Mouse (Mus musculus): ENCODE measurements at regions not wholly inside any gene's neighbourhood (a gene's known extent, or its start where the extent isn't known, plus 50 kb on each side); places are given as distances from the start of the nearest gene placed in this dataset.

GRCm38 (mm10) chr13:115171347-115172062 is 69.7 kb upstream of the Itga1 start:
- WGBS, result 87% methylated on average over 7 of the region's 7 CpGs
- Histone ChIP-seq H3K4me1 (ENCODE audit: control insufficient read depth, insufficient read depth, low read length) (no peaks in the 10 kb centered on the region), H3K9ac (ENCODE audit: low read depth, low read length) (no peak overlapping the region), H3K27me3 (ENCODE audit: control insufficient read depth, insufficient read depth, low read depth, low read length) (no peaks in the 10 kb centered on the region), H3K27ac (ENCODE audit: low read length) (no peak overlapping the region), H3K4me3 (ENCODE audit: low read depth, low read length) (no peak overlapping the region), H3K36me3 (ENCODE audit: control insufficient read depth, insufficient read depth, low read length) (no peaks in the 10 kb centered on the region), H3K4me2 (ENCODE audit: low read length) (no peak overlapping the region), H3K9me3 (replicated peaks; ENCODE audit: control insufficient read depth, low read length, poor library complexity, severe bottlenecking) (no peaks in the 10 kb centered on the region)
- no peak for ATAC-seq

- Histone ChIP-seq H3K4me3 (ENCODE audit: low read depth, low read length) (no peak overlapping the region), H3K36me3 (ENCODE audit: control insufficient read depth, insufficient read depth, low read length) (no peaks in the 10 kb centered on the region), H3K9ac (ENCODE audit: low read depth, low read length) (no peak overlapping the region), H3K4me2 (ENCODE audit: low read length) (no peak overlapping the region), H3K27ac (ENCODE audit: low read length) (no peak overlapping the region), H3K9me3 (replicated peaks; ENCODE audit: control insufficient read depth, low read length, poor library complexity, severe bottlenecking) (no peaks in the 10 kb centered on the region), H3K4me1 (ENCODE audit: control insufficient read depth, insufficient read depth, low read length) (no peaks in the 10 kb centered on the region), H3K27me3 (ENCODE audit: control insufficient read depth, insufficient read depth, low read depth, low read length) (no peaks in the 10 kb centered on the region)
- 87% methylated on average over 3 of the region's 3 CpGs for WGBS
- no peak for ATAC-seq
Observed at GRCm38 (mm10) chr13:115165981-115166380, 64.2 kb upstream of the Itga1 start.

- Histone ChIP-seq H3K36me3 (ENCODE audit: control insufficient read depth, insufficient read depth, low read length) (no peaks in the 10 kb centered on the region), H3K27me3 (ENCODE audit: control insufficient read depth, insufficient read depth, low read depth, low read length) (no peaks in the 10 kb centered on the region), H3K4me1 (ENCODE audit: control insufficient read depth, insufficient read depth, low read length) (no peaks in the 10 kb centered on the region), H3K27ac (ENCODE audit: low read length) (no peak overlapping the region), H3K9ac (ENCODE audit: low read depth, low read length) (no peak overlapping the region), H3K4me3 (ENCODE audit: low read depth, low read length) (no peak overlapping the region), H3K4me2 (ENCODE audit: low read length) (no peak overlapping the region), H3K9me3 (replicated peaks; ENCODE audit: control insufficient read depth, low read length, poor library complexity, severe bottlenecking) (no peaks in the 10 kb centered on the region)
- no peak for ATAC-seq
- 83% methylated on average over 4 of the region's 4 CpGs for WGBS
Observed at GRCm38 (mm10) chr13:115162689-115163413, 61.1 kb upstream of the Itga1 start.

GRCm38 (mm10) chr13:115159386-115159785 is 57.6 kb upstream of the Itga1 start:
- no peak overlapping the region for H3K27ac ChIP-seq (ENCODE audit: low read length)
- H3K4me1 ChIP-seq (ENCODE audit: control insufficient read depth, insufficient read depth, low read length), result no peaks in the 10 kb centered on the region
- WGBS, result 78% methylated on average over 4 of the region's 4 CpGs
- no peak overlapping the region for H3K9ac ChIP-seq (ENCODE audit: low read depth, low read length)
- ATAC-seq, result no peak
- H3K36me3 ChIP-seq (ENCODE audit: control insufficient read depth, insufficient read depth, low read length), result no peaks in the 10 kb centered on the region
- H3K4me2 ChIP-seq (ENCODE audit: low read length), result no peak overlapping the region
- H3K4me3 ChIP-seq (ENCODE audit: low read depth, low read length), result no peak overlapping the region
- no peaks in the 10 kb centered on the region for H3K9me3 ChIP-seq (replicated peaks; ENCODE audit: control insufficient read depth, low read length, poor library complexity, severe bottlenecking)
- no peaks in the 10 kb centered on the region for H3K27me3 ChIP-seq (ENCODE audit: control insufficient read depth, insufficient read depth, low read depth, low read length)

Data from midbrain, embryonic 16.5 days (tissue).